Comparison of ENCODE assay signal across 10 mouse cellular contexts in the genomic region with DNA sequence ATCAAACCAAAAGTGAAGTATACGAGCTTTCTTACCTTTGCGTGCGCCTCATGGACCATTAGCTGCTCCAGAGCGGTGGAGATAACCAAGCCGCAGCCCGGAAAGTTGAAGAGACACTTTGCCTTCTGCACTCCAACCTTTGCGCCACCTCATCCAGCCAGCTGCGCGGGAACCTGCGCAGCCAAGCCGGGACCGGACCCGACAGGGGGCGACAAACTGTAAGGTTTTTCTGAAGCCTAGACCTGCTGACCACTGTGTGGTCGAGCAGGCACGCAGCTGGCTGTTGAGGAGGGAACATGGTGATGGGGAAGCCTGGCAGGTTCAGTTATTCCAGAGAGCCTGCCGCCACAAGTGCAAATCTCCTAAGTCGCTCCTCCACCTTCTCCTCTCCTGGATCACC. TPM values are rescaled to one million over a fixed set of nuclear protein-coding genes. Genes with fewer than 3 reads are reported as not detected.
DNase-seq lines count a peak whose midpoint lies in the region; ATAC-seq and TF ChIP-seq lines count a peak whose summit lies in the region.
"Had no signal": no experiment of that assay in that cellular context is flagged by ENCODE, and none has a peak within 500 bp of the region (broad histone marks: within the 10 kb centered on the region; RNA-seq: fewer than 3 reads in every experiment).

No protein-coding gene starts in this region.

- H3K36me3 ChIP-seq in forebrain, embryonic 10.5 days (replicated peaks) = no peaks in the 10 kb centered on the region
- H3K36me3 ChIP-seq in forebrain, embryonic 14.5 days (ENCODE audit: control insufficient read depth, insufficient read depth, low read length) = no peaks in the 10 kb centered on the region
- H3K36me3 ChIP-seq in midbrain, postnatal 0 days (ENCODE audit: insufficient read depth, low read length) = no peaks in the 10 kb centered on the region

- no peaks in the 10 kb centered on the region for H3K9me3 ChIP-seq in forebrain, embryonic 10.5 days
- H3K9me3 ChIP-seq in forebrain, embryonic 14.5 days (replicated peaks; ENCODE audit: control insufficient read depth, low read length) = no peaks in the 10 kb centered on the region
- 0 out of 2 replicates have a peak, but pooled peaks cover 2% of the 10 kb centered on the region for H3K9me3 ChIP-seq in midbrain, postnatal 0 days (ENCODE audit: low read length)

- WGBS in forebrain, embryonic 10.5 days = under 1% methylated on average over 18 of the region's 18 CpGs
- under 1% methylated on average over 18 of the region's 18 CpGs for WGBS in forebrain, embryonic 14.5 days
- WGBS in midbrain, postnatal 0 days = 2% methylated on average over 18 of the region's 18 CpGs

- peak; percentile 79 for DNase-seq in forebrain, embryonic 10.5 days (ENCODE audit: extremely low spot score, low spot score)
- no peak for DNase-seq in forebrain, embryonic 14.5 days (ENCODE audit: low spot score)
- peak; percentile 42 for DNase-seq in thymus, postnatal 4 days
- no peak for DNase-seq in thymus, adult 18-20 months
- DNase-seq in kidney, postnatal 36 days = peak; percentile 11 to 68
- no peak for DNase-seq in midbrain, postnatal 0 days (ENCODE audit: low spot score)
- DNase-seq in urinary bladder, postnatal 10 days (ENCODE audit: low spot score) = no peak
- DNase-seq in layer of hippocampus, adult 8-10 months (ENCODE audit: low spot score in 2 of 2) = no peak

- no peak overlapping the region for H3K27ac ChIP-seq in forebrain, embryonic 10.5 days
- no peak overlapping the region for H3K27ac ChIP-seq in forebrain, embryonic 14.5 days (ENCODE audit: low read depth, low read length)
- H3K27ac ChIP-seq in midbrain, postnatal 0 days (ENCODE audit: low read depth, low read length) = no peak overlapping the region

- no peak overlapping the region for H3K4me2 ChIP-seq in forebrain, embryonic 14.5 days (ENCODE audit: low read length)
- no peak overlapping the region for H3K4me2 ChIP-seq in midbrain, postnatal 0 days (ENCODE audit: low read depth, low read length, poor library complexity, severe bottlenecking)

- no peak overlapping the region for H3K9ac ChIP-seq in forebrain, embryonic 14.5 days (ENCODE audit: low read length)
- H3K9ac ChIP-seq in midbrain, postnatal 0 days (replicated peaks; ENCODE audit: low read length, poor library complexity, severe bottlenecking) = no peak overlapping the region

- H3K4me1 ChIP-seq in forebrain, embryonic 10.5 days = peaks cover 20% of the 10 kb centered on the region
- no peaks in the 10 kb centered on the region for H3K4me1 ChIP-seq in forebrain, embryonic 14.5 days (ENCODE audit: control insufficient read depth, insufficient read depth, low read length)
- no peaks in the 10 kb centered on the region for H3K4me1 ChIP-seq in midbrain, postnatal 0 days (ENCODE audit: insufficient read depth, low read length)

- H3K27me3 ChIP-seq in forebrain, embryonic 10.5 days (ENCODE audit: poor library complexity, severe bottlenecking) = peaks cover 100% of the 10 kb centered on the region
- H3K27me3 ChIP-seq in forebrain, embryonic 14.5 days (replicated peaks; ENCODE audit: control insufficient read depth, insufficient read depth, low read length) = peaks cover 98% of the 10 kb centered on the region
- H3K27me3 ChIP-seq in midbrain, postnatal 0 days (ENCODE audit: insufficient read depth, low read length) = peaks cover 93% of the 10 kb centered on the region

- no peak for ATAC-seq in forebrain, embryonic 14.5 days
- ATAC-seq in midbrain, postnatal 0 days (ENCODE audit: low FRiP score) = no peak

- H3K4me3 ChIP-seq in forebrain, embryonic 10.5 days = 0 out of 2 replicates have a peak overlapping the region, but pooled peaks have one; percentile 5
- H3K4me3 ChIP-seq in forebrain, embryonic 14.5 days (ENCODE audit: low read depth, low read length) = no peak overlapping the region
- no peak overlapping the region for H3K4me3 ChIP-seq in midbrain, postnatal 0 days (ENCODE audit: low read depth, low read length)
- H3K4me3 ChIP-seq: erythroblast, embryonic 14.5 days had no signal

- peak; percentile 53 for TF ChIP-seq CTCF in midbrain, postnatal 0 days (IDR thresholded peaks at IDR 0.05)

RNA-seq across cellular contexts. Expression of a gene that starts 0.6 kb away (rescaled TPM):
- 0.05 and 0.14 TPM in 2 replicates for polyA plus RNA-seq in forebrain, embryonic 10.5 days (2016; fragmentation: Nextera tagmentation; extraction: Ambion mirVana)
- polyA plus RNA-seq in forebrain, embryonic 14.5 days (2014; fragmentation: Nextera tagmentation; extraction: Ambion mirVana) = not detected in 2 replicates
- total RNA-seq in midbrain, postnatal 0 days (2014; rRNA removed) = 0.49 TPM in 1 of 2 replicates, not detected in the other
- polyA plus RNA-seq in midbrain, postnatal 0 days (2015; fragmentation: Nextera tagmentation; extraction: Ambion mirVana) = not detected in 2 replicates
- total RNA-seq in layer of hippocampus, adult 8-10 months (2022) = not detected
- polyA plus RNA-seq: C2C12; erythroblast, embryonic 14.5 days had no signal

Comparison
In these comparisons a context has a peak if more than half of its experiments do, and no peak if none do; other contexts are left out.
1. DNase-seq: peak in forebrain, embryonic 10.5 days (single experiment), thymus, postnatal 4 days (single experiment) and kidney, postnatal 36 days (2 of 2); none in forebrain, embryonic 14.5 days (single experiment), thymus, adult 18-20 months (0 of 2), midbrain, postnatal 0 days (single experiment), urinary bladder, postnatal 10 days (single experiment) and layer of hippocampus, adult 8-10 months (0 of 2).